Mouse (Mus musculus) adrenal gland, postnatal 25 days (tissue): ENCODE measurements at regions not wholly inside any gene's neighbourhood (a gene's known extent, or its start where the extent isn't known, plus 50 kb on each side); places are given as distances from the start of the nearest gene placed in this dataset.
"Not testable (repeated sequence)": the region's sequence is repeated elsewhere in the genome, so short reads cannot be mapped to it uniquely, and the experiment has no call there.

Source experiments
- DNase-seq: peaks from one replicate; pipeline ENCODE4 v3.0.0; 2021; ENCODE audit warnings: mixed read lengths

GRCm38 (mm10) chr16:65312947-65313346 lies 207.3 kb upstream of the Htr1f start:
- DNase-seq: no peak

GRCm38 (mm10) chr16:65315052-65315451 lies 205.3 kb upstream of the Pou1f1 start:
- no peak for DNase-seq

GRCm38 (mm10) chr16:65332412-65332811 lies 187.9 kb upstream of the Pou1f1 start:
- DNase-seq: no peak

- no peak for DNase-seq
Measured at GRCm38 (mm10) chr16:65339225-65339624, 181.1 kb upstream of the Pou1f1 start.

GRCm38 (mm10) chr16:65359881-65360280 lies 160.4 kb upstream of the Pou1f1 start:
- DNase-seq: no peak

- DNase-seq: no peak
Measured at GRCm38 (mm10) chr16:65369271-65369670, 151.0 kb upstream of the Pou1f1 start.

GRCm38 (mm10) chr16:65370939-65371338 lies 149.4 kb upstream of the Pou1f1 start:
- DNase-seq: peak; percentile 5

GRCm38 (mm10) chr16:65376553-65376952 lies 143.8 kb upstream of the Pou1f1 start:
- DNase-seq: no peak

- DNase-seq: no peak
Measured at GRCm38 (mm10) chr16:65378276-65378675, 142.0 kb upstream of the Pou1f1 start.

GRCm38 (mm10) chr16:65379939-65380338 lies 140.4 kb upstream of the Pou1f1 start:
- no peak for DNase-seq

GRCm38 (mm10) chr16:65403926-65404648 lies 116.2 kb upstream of the Pou1f1 start:
- no peak for DNase-seq

- no peak for DNase-seq
Measured at GRCm38 (mm10) chr16:65404816-65405215, 115.5 kb upstream of the Pou1f1 start.

- DNase-seq: no peak
Measured at GRCm38 (mm10) chr16:65405824-65406556, 114.3 kb upstream of the Pou1f1 start.

- not testable (repeated sequence) for DNase-seq
Measured at GRCm38 (mm10) chr16:65432046-65432445, 88.3 kb upstream of the Pou1f1 start.

- DNase-seq: no peak
Measured at GRCm38 (mm10) chr16:65436076-65436475, 84.2 kb upstream of the Pou1f1 start.

GRCm38 (mm10) chr16:65441954-65442353 lies 78.4 kb upstream of the Pou1f1 start:
- DNase-seq: no peak

- no peak for DNase-seq
Measured at GRCm38 (mm10) chr16:65448810-65449209, 71.5 kb upstream of the Pou1f1 start.

- DNase-seq: no peak
Measured at GRCm38 (mm10) chr16:65450706-65451105, 69.6 kb upstream of the Pou1f1 start.

- no peak for DNase-seq
Measured at GRCm38 (mm10) chr16:65451885-65452284, 68.4 kb upstream of the Pou1f1 start.

GRCm38 (mm10) chr16:65456948-65457347 lies 63.4 kb upstream of the Pou1f1 start:
- not testable (repeated sequence) for DNase-seq

GRCm38 (mm10) chr16:65458234-65458633 lies 62.1 kb upstream of the Pou1f1 start:
- no peak for DNase-seq

GRCm38 (mm10) chr16:65469681-65470080 lies 50.6 kb upstream of the Pou1f1 start:
- DNase-seq: no peak
